Mouse (Mus musculus): ENCODE data around the gene Ltk.
A peak's percentile ranks its signal among the peaks of the same experiment; 100 is the strongest.

Ltk gene

DNA sequence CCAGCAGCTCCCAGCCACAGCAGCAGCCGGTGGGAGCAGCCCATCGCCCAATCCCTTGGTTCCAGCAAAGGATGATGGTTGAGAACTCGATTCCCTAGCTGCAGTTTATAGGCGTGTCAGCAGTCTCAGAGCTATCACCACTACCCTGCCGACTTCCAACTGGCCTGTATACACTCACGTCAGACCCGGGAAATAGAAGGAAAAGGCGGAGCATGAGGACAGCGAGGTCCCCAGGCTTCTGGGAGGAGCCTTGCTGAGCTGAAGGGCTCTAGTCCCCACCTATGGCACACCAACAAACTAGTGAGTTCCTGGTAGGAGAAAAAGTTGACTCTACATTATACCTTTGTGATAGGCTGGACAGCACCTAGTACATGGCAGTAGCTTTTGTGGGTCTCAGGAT is at the start of gene Ltk:
TSS of gene Ltk (minus strand) at position 181 of the 400 bp plus-strand sequence.
- DNase-seq (ENCODE audit: low read depth, low spot score), result no peak

DNA sequence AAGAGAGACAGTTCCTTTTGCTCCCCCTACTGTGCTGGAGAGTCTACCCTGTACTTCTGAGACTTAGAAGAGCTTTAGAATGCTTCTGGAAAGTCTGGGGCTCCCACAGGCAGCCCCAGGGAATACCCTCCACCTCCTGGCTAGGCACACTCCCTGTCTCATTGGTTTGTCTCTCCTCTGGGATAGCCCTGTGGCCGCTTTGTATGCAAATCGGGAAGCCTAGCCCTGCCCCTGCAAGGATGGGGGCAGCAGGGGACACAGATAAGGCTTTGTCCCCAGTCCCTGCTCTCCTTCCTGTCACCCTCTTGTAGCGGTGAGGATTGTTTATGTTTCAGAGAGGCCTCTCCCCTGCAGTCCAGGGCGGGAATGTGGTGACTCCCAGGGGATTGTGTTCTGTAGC is 48.6 kb upstream of the Ltk start:
- no peak for DNase-seq (ENCODE audit: low read depth, low spot score)

DNA sequence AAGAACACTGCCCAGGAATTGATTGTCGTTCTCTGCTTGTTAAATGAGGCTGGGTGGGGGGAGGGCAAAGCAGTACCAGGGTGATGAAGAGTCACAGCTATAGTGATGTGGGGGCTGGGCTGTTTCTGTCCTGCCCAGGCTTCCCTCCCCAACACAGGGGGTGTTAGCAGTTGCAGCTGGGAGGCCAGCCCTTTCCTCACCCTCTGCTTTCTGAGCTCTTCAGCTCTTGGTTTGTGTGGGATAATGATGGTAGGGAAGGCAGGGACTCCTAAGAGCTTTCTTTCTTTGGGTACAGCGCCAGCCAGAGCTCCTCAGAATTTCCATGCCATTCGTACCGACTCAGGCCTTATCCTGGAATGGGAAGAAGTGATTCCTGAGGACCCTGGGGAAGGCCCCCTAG is 48.2 kb upstream of the Ltk start:
- DNase-seq (ENCODE audit: low read depth, low spot score), result no peak

DNA sequence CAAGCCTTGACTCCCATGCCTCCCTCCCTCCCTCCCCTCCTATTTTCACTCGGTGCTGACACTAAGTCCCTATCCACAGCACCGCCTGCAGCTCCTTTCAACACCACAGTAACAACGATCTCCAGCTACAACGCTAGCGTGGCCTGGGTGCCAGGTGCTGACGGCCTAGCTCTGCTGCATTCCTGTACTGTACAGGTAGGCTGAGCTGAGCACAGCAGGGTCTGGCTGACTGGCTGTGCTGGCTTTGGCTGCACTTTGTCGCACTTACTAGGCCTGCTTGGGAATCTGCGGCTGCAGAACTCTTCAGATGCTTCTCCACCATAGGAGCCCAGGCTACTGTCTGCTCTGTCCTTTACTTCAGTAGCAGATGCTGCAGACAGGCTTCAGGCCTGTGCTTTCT is 45.3 kb upstream of the Ltk start:
- no peak for DNase-seq (ENCODE audit: low read depth, low spot score)

DNA sequence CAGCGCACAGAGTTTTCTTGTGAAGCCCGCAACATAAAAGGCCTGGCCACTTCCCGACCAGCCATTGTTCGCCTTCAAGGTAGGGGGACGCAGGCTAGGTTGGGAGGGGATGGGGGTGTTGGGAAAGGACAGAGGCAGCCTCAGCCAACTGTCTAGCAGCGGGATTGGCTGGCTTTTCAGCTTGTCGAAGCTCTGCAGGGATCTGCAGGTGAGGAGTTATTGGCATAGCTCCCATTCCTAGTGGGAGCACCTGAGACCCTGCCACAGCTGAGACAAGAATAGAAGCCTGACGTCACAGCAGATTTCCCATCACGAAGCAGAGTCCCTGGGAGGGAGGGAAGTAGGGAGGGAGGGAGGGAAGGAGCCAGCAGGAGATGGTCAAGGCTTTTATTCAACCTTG is 44.5 kb upstream of the Ltk start:
- no peak for DNase-seq (ENCODE audit: low read depth, low spot score)

DNA sequence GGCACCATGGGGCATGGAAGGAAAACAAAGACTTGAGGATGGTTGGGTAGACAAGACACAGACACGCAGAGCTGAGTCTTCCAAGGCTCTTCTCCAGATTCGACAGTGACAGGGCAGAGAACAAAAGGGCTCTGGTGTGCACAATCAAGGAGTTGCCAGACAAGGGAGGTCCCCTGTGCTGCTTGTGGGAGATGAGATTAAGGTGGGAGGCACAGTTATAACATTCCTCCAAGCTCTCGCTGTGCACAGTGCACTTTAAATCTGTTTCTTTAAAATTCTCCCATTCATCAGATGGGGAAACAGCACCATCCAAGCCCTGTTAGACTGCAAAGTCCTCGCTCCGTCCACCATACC is 44.0 kb upstream of the Ltk start:
- DNase-seq (ENCODE audit: low read depth, low spot score), result no peak

DNA sequence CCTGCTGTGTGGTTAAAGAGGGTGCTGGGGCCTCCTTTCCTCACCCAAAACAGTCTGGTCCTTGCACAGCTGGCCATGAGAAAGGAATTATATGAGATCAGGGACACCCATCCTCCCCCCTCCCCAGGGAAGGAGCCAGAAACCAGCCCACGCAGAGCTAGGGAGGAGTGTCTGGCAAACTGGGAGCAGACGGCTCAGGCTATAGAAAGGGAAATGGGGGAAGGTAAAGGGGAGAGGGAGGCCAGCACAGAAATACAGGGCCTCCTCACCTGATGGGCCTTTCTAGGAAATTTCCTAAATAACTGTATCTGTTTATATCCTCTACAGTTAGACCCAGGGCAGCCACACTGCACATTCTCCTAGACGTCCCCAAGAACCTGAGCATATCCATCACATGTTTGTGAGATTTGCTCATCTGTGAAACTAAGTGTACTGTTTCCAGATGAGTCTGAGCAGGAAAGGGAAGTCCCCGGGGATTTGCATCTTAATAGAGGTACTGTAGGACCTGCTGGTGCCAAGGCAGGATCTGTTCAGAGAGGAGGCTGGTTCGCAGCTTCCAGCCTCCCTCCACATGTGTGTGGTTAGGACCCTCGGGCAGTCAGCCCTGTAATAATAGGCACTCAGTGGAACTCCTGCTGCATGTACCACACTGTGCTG is 43.5 kb upstream of the Ltk start:
- no peak for DNase-seq (ENCODE audit: low read depth, low spot score)

DNA sequence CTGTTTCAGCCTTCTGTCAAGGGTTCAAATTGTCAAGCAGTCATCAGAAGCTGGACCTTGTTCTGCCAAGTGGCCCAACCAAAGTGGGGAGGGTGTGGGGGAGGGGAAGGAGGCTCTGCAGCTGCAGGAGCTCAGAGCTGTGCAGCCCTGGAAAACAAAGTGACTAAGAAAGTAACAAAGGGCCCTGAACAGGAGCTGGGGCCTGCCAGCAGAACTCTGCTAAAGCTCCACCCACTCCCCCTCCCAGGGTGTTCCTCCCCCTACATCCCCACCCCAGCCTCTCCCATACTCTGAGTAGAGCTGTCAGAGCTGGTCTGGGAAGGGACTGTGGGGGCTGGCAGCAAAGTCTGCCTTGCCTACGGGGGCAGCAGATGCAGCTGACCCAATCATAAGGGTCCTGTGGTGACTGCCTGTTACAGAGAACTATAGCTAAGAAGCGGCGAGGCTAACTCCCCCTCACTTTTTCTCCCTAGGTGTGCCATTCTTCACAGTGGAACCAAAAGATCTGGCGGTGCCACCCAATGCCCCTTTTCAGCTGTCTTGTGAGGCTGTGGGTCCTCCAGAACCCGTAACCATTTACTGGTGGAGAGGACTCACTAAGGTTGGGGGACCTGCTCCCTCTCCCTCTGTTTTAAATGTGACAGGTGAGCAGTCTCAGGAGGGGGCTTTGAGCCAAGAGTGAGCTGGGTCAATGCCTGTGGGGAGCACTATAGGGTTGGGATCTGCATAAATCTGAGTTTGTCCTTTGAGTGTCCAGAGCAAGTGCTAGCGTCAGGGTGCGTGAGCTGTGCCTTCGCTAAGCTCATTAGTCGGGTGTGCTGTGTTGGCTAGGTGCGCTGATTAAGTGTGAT is 42.8 kb upstream of the Ltk start:
- DNase-seq (ENCODE audit: low read depth, low spot score), result peak; percentile 52

DNA sequence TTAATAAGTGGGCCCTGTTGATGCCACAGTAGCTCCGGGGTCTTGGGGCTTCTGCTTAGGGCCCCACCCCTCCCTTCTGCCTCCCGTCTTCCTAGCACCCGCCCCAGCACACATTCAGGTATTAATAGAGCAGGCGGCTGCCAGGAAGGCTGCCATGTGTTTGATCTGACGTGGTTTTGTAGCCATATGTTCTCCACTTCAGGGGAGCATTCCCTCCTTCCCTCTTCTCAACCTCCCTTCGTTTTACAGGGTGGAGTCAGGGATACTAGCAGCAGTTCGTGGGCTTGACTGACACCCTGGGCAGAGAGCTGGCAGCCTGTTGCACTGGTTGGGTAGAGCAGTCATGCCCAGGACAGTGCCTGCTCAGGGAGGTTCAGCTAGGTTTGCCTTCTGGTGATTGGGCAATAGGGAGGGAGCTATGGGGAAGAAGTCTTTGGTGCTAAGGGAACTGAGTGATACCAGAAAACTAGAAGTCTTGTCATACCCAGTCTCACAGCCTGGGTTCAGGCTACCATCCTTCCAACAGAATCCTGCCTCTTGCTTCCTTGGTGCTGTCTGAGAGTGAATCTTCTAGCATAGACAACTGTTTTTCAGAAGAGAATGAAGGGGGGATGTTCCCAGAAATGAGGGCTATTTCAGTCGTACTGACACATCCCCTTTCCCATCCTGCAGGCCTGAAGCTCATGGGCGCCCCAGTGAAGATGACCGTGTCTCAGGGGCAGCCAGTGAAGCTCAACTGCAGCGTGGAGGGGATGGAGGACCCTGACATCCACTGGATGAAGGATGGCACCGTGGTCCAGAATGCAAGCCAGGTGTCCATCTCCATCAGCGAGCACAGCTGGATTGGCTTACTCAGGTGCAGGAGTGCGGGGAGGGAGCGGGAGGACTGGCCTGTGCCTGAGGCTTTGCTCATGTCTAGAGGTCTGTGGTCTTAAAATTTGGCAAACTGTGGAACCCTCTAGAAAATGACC is 40.9 kb upstream of the Ltk start:
- DNase-seq (ENCODE audit: low read depth, low spot score), result no peak

DNA sequence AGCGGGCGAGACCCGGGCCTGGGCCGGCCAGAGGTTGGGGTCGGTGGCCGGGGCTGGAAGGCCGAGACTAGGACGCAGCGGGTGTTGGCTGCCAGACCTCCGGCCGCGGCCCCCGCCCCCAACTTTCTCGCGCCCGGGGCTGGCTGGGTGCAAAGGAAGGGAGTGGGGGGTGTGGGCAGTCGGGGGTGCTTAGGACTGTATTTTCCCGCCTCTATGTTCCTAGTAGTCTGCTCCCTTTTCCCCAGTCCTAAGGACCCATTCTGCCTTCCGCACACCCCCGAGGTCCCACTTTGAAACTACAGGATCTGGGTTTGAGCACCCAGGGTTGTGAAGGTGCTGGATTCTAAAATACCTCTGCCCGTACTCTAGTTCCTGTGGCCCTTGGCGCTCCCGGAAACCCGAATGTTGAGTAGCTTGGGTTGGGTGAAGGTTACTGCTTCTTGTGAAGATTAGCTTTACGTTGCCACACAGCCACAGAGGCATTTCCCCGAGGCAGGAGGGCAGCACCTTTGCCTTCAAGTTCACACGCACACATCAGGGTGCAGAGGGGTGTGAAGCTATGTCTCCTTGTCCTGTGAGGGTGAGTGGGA is 39.8 kb upstream of the Ltk start:
- DNase-seq (ENCODE audit: low read depth, low spot score), result no peak

DNA sequence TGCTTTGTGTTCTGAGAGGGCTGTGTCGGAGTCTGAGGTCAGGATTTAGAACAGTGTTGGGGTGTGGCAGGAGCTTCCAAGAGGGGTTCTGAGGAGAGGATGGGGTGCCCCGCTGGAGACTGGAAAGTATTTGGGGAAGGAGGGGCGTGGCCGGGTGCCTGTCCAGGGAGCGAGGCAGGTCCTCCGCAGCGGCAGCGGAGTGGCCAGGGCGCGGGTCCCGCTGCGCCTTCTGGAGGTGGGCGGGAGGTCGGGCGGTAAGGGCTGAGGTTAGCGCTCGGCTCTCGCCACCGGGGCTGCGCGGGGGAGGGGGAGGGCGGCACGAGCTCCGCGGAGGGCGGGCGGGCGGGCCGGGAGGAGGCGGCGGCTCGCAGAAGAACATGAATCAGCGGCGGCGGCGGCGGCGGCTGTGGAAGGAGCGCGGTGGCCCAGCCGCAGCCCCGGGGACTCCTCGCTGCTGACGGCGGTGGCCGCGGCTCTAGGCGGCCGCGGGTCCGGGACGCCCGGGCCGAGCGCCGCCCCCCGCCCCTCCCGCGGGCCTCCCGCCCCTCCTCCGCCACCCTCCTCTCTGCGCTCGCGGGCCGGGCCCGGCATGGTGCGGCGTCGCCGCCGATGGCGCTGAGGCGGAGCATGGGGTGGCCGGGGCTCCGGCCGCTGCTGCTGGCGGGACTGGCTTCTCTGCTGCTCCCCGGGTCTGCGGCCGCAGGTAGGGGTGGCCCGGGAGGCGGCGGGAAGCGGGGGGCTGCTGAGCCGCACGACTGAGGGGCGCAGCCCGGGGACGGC is 39.1 kb upstream of the Ltk start:
- DNase-seq (ENCODE audit: low read depth, low spot score), result no peak

DNA sequence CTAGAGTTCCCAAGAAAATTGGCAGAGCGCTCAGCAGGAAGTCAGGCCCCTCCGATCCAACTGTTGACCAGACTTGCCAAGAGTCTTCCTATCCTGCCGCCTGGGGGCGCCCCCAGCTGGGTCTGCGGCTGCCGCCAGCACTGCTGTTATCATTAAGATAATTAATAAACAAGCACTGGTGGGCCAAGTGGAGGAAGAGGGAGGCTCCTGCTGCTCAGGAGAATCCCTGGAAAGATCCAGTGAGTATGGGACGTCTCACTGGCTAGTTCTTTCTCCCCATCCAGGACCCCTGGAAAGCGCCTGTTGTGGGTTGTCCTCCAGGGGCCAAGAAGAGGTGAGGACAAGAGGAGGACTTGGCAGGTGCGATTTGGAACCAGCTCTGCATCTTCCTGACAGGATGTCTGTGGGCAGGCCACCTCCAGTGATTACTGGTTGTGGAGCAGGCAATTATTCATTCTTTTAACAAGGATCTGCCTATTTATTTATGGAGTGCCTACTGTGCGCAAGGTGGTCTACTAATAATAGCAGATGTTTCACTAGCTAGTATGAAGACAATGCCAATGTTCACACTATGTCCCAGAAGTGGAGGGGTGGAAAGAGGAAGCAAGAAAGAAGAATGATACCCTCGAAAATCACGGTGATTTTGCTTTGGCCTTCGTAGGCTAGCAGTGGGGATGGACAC is 38.2 kb upstream of the Ltk start:
- no peak for DNase-seq (ENCODE audit: low read depth, low spot score)

DNA sequence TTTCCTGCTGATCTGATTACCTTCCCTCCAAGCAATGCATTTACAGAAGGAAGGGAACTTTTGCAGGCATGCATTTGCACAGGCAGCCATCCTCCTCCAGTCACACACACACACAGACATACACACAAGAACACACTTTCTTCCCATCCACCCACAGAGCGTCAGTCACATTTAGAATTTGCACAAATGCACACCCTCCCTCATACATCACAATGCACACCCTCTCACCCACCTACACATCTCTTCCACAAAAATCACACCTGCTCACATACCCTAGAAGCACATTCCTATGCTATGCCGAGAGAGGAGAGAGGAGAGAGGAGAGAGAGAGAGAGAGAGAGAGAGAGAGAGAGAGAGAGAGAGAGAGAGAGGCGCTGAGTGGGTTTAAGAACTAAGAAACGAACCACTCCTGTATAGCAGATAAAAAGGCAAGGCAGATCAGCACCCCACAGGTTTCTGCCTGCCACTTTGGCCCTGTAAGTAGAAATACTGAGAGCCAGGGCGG is 37.1 kb upstream of the Ltk start, which contains the start of gene Tyro3:
TSS of gene Tyro3 (plus strand) at position 455 of the 505 bp plus-strand sequence.
- DNase-seq (ENCODE audit: low read depth, low spot score), result no peak

DNA sequence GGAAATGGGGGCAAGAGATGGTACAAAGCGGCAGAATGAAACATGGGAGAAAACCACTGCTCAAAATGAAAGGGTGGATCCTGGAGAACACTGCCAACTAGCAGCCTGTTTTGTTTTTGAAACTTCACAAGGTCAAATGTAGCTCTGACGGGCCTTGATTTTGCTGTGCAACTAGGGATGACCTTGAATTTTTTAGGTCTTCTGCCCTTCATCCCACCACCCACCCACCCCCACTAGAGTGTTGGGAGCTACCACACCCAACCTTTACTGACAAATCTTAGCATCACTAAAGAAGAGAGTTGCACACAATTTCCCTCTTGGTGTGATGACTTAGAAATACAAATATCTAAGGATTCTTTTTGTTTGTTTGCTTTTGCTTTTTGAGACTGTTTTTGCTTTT is 29.8 kb upstream of the Ltk start:
- no peak for DNase-seq (ENCODE audit: low read depth, low spot score)

DNA sequence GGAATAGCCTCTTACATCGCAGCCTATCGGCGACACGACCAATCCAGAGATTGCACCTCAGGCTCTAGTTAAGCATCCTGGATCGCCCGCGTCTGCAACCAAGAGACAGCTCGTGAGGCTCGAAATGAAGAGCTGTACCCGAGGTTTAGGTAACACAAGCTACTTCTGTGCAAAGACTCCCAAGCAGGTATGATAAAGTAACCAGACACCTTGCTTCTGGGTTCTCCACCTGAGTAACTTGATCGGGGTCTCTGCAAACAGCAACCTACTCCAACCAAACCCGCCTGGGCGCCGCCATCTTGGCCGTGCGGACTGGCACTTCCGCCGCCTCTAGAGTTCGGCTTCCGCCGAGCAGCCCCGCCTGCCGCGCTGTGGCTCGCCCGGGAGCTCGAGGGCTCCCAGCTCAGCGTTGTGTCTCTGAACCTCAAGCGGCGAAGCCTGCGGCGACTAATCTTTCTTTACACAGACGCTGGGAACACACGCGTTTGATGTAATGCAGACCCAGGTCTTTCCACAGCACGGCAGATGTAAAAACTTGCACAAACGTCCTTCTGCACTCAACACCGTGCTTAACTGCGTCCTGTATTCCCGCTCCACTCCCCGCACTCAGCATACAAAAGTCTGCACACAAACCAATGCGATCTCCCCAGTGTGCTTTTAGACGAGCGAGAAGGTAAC is 27.1 kb upstream of the Ltk start, which contains the start of gene Rpap1:
TSS of gene Rpap1 (minus strand) at position 332 of the 678 bp plus-strand sequence.
- peak; percentile 61 for DNase-seq (ENCODE audit: low read depth, low spot score)

DNA sequence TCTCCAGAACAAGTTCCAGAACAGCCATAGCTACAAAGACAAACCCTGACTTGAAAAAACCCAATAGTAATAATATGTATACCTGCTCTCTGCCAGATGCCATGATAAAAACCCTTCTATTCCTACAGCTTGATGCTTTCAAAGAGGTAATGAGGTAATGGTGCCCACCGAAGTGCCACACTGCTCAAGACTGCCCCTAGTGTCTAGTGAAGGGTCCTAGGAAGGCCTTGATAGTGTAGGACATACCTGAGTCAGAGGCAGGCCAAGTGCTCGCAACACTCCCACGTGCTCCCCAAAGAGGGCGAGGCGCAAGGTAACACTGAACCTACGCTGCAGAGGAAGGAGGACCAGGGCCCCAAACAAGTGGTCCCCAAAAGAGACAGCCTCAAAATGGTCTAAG is 7.0 kb upstream of the Ltk start:
- DNase-seq (ENCODE audit: low read depth, low spot score), result no peak

DNA sequence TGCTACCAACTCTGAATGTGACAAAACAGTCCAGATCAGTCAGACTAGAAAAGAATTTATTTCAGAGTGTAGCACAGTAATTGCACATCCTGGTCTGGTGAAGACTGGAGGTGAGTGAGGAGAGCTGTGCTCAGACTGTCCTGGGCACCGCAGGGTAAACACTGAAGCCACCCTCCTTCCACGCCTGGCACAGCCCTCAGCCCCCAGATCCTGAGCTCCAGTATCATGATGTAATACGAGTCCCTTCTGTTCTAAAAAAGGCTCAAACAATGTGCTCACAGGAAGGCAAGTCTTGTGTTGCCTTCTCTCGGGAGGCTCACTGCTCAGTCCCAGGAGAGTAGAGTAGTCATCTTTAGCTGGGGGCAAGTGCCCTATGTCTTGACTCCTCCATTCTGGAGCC is 3.7 kb upstream of the Ltk start:
- DNase-seq (ENCODE audit: low read depth, low spot score), result no peak

DNA sequence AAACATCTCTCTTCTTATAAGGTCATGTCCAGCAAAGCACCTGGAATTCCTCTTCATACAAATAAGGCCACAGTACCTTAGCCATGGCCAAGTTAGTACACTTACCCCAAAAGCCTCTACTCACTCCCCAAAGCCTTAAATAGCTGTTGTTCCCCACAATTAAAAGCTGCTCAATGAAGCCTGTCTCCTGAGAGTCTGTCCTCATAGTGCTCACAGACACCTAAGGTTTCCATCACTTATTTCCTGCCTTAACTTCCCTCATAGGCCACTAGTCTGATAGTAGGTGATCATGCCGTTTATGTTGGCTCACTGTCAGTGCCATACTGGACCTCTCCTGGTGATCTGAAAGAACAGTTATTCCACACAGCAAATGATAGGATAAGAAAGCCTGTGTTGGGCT is 2.0 kb upstream of the Ltk start:
- no peak for DNase-seq (ENCODE audit: low read depth, low spot score)

Measured in retina, adult 2 months (tissue).